Mouse (Mus musculus) neural tube, embryonic 15.5 days (tissue): ENCODE measurements around the gene Zfp37. TPM values are rescaled to one million over a fixed set of nuclear protein-coding genes. Genes with fewer than 3 reads are reported as not detected.

ENCODE experiments used
- ATAC-seq: fragments of 200-750 bp; cut with Nextera tagmentation; 2 replicates; pipeline ENCODE4 v1.8.0; 2017; ENCODE audit warnings: mild to moderate bottlenecking, moderate TSS enrichment, moderate library complexity; ENCODE audit not compliant: low FRiP score
- H3K27ac ChIP-seq: fragments of 300-500 bp; sonication (generic); replicated peaks from 2 replicates; pipeline ENCODE4 v1.5.1; 2015; ENCODE audit warnings: mild to moderate bottlenecking, inconsistent platforms
- H3K27me3 ChIP-seq: fragments of 300-500 bp; sonication (generic); replicated peaks from 2 replicates; pipeline ENCODE4 v1.6.1; 2015; ENCODE audit warnings: inconsistent platforms
- H3K36me3 ChIP-seq: fragments of 300-500 bp; sonication (generic); 2 replicates; pipeline ENCODE4 v1.6.1; 2015; ENCODE audit warnings: inconsistent platforms
- H3K4me1 ChIP-seq: fragments of 300-500 bp; sonication (generic); 2 replicates; pipeline ENCODE4 v1.6.1; 2015; ENCODE audit warnings: inconsistent platforms
- H3K4me2 ChIP-seq: fragments of 300-500 bp; sonication (generic); 2 replicates; pipeline ENCODE4 v1.6.1; 2015; ENCODE audit warnings: inconsistent platforms, mild to moderate bottlenecking, moderate library complexity
- H3K4me3 ChIP-seq: fragments of 300-500 bp; sonication (generic); replicated peaks from 2 replicates; pipeline ENCODE4 v1.5.1; 2015; ENCODE audit warnings: mild to moderate bottlenecking, inconsistent platforms
- H3K9ac ChIP-seq: fragments of 300-500 bp; sonication (generic); replicated peaks from 2 replicates; pipeline ENCODE4 v1.6.1; 2015; ENCODE audit warnings: mild to moderate bottlenecking, inconsistent platforms
- H3K9me3 ChIP-seq: fragments of 300-500 bp; sonication (generic); replicated peaks from 2 replicates; pipeline ENCODE4 v1.6.1; 2016; ENCODE audit warnings: inconsistent platforms
- WGBS: fragments of 180-500 bp; shearing (Covaris S2); methylation state at CpG from one replicate; pipeline ENCODE4 v1.1.7; 2015; ENCODE audit warnings: mixed read lengths; 5-methylcytosine and 5-hydroxymethylcytosine counted together
- polyA plus RNA-seq: library from polyadenylated mRNA; unstranded; fragments of >200 nt; fragmentation: Nextera tagmentation; extraction: Ambion mirVana; gene quantifications from 2 replicates; pipeline ENCODE4 v1.2.1, GENCODE M21; 2015

Gene Zfp37
- polyA plus RNA-seq, 1 experiment from 2014 or later, result 25.9 TPM

DNA sequence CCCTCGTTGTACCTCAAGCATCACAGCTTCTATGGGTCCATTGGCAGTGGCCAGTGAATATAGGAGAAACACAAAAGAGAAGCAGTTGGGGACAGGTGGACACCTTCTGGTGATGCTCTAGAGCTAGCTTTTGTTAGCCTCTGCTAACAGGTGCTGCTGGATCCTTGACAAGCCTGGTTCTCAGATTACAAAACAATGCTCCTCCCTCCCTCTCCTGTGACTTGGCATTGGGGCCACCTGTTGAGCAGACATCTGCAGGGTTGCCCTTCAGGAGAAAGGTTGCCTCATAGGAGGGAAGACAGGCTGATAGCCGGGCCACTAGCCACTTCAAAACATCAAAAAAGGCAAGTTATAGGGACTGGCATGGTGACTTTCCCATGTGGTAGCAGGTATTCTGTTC is 31.4 kb upstream of the Zfp37 start, which contains the start of gene Slc31a2:
TSS of gene Slc31a2 (plus strand) at position 287 of the 400 bp plus-strand sequence.
- 62% methylated on average over 2 of the region's 2 CpGs for WGBS
- Histone ChIP-seq H3K36me3 (no peaks in the 10 kb centered on the region), H3K27ac (no peak within 1 kb of the TSS), H3K9ac (no peak within 1 kb of the TSS), H3K4me3 (no peak within 1 kb of the TSS), H3K4me1 (0 out of 2 replicates have a peak, but pooled peaks cover 2% of the 10 kb centered on the region), H3K4me2 (no peak within 1 kb of the TSS), H3K27me3 (no peaks in the 10 kb centered on the region), H3K9me3 (no peaks in the 10 kb centered on the region)
- ATAC-seq, result no peak

DNA sequence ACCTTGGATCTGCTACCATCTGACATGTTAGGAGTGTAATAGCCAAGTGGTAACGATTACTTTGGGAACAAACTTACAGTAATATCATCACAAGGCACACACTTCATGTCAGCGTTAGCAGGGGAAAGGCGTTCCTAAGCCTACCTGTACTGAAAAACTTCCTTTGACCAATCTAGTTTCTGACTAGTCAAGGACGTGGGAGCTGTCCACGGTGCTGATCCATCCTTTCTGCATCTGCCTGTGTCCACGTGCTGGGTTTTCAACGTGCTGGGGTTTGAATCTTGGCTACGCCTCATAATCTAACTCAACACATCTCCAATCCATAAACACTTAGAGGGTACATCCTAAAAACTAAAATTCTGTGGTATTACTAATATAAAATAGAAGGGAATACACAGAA is 26.1 kb upstream of the Zfp37 start:
- Histone ChIP-seq H3K27me3 (no peaks in the 10 kb centered on the region), H3K9me3 (no peaks in the 10 kb centered on the region), H3K27ac (no peak overlapping the region), H3K9ac (no peak overlapping the region), H3K4me2 (no peak overlapping the region), H3K36me3 (no peaks in the 10 kb centered on the region), H3K4me3 (no peak overlapping the region), H3K4me1 (no peaks in the 10 kb centered on the region)
- WGBS, result 36% methylated on average over 8 of the region's 8 CpGs
- no peak for ATAC-seq

DNA sequence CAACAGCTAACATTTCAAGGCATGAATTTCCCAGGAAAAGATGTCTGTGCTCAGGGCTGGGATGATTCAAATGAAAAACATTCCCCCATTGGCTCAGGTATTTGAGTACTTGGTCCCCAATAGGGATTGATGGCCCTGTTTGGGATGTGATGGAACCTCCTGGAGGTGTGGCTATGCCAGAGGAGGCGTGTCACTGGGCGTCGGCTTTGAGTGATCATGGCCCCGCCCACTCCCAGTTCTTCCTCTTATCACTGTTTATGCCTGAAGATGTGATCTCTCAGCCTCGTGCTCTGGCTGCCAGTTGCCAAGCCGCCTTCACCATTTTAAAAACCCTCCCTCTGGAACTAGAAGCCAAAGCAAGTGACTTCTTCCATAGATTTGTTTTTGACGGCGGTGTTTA is 23.7 kb upstream of the Zfp37 start:
- H3K27me3 ChIP-seq, result no peaks in the 10 kb centered on the region
- no peaks in the 10 kb centered on the region for H3K9me3 ChIP-seq
- no peak overlapping the region for H3K4me3 ChIP-seq
- ATAC-seq, result no peak
- H3K4me2 ChIP-seq, result no peak overlapping the region
- no peak overlapping the region for H3K9ac ChIP-seq
- H3K4me1 ChIP-seq, result no peaks in the 10 kb centered on the region
- H3K27ac ChIP-seq, result no peak overlapping the region
- H3K36me3 ChIP-seq, result no peaks in the 10 kb centered on the region
- WGBS, result 75% methylated on average over 8 of the region's 8 CpGs

DNA sequence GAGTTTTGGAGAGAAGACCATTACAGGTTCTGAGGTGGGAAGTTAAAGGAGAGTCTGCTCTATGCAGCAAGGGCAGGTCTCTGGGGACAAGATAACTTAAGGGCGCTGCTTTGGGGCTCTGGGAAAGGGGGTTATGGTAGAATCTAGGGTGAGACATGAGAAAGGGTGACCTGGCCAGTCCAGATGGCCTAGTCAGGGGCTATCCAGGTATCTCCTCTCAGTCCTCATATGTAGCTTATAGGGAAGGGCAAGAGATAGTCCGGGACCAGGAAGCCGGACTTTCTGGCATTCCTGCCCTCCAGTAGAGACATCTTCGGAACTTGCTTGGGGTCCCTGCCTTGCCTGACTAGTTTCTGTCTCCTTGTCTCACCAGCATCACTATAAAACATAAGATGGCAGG is 20.9 kb upstream of the Zfp37 start:
- H3K36me3 ChIP-seq, result no peaks in the 10 kb centered on the region
- WGBS, result 93% methylated on average over 4 of the region's 4 CpGs
- H3K4me3 ChIP-seq, result no peak overlapping the region
- H3K27me3 ChIP-seq, result no peaks in the 10 kb centered on the region
- H3K4me2 ChIP-seq, result no peak overlapping the region
- H3K9ac ChIP-seq, result no peak overlapping the region
- no peak for ATAC-seq
- no peaks in the 10 kb centered on the region for H3K9me3 ChIP-seq
- no peak overlapping the region for H3K27ac ChIP-seq
- H3K4me1 ChIP-seq, result no peaks in the 10 kb centered on the region

DNA sequence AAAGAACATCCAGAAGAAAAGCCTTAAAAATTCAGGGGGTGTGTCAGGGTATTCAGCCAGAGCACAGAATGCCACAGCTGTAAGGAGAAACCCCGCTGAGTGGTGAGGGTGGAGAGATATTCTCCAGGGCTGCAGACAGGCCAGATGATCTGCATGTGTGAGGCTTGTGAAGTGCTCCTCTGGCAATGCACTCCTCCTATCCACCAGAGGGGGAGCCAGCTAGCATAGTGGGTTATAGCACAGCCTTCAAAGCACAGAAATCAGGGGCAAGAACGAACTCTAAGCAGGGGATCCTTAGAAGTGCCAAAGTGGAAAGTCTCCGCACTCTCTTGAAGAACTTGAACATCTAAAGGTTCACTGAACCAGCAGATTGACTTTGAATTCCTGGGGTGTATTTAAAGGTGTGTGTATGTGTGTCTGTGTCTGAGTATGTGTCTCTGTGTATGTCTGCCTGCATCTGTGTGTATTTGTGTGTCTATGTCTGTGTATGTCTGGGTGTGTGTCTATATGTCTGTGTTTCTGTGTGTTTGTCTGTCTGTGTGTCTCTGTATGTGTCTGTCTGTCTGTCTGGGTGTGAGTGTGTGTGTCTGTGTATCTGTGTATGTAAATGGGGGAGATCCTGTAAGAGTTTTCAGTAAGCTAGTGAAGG is 20.2 kb upstream of the Zfp37 start:
- no peaks in the 10 kb centered on the region for H3K36me3 ChIP-seq
- no peak overlapping the region for H3K4me3 ChIP-seq
- H3K27me3 ChIP-seq, result no peaks in the 10 kb centered on the region
- H3K27ac ChIP-seq, result no peak overlapping the region
- no peak overlapping the region for H3K9ac ChIP-seq
- no peak for ATAC-seq
- 40% methylated on average over 3 of the region's 3 CpGs for WGBS
- H3K9me3 ChIP-seq, result no peaks in the 10 kb centered on the region
- no peak overlapping the region for H3K4me2 ChIP-seq
- H3K4me1 ChIP-seq, result no peaks in the 10 kb centered on the region

DNA sequence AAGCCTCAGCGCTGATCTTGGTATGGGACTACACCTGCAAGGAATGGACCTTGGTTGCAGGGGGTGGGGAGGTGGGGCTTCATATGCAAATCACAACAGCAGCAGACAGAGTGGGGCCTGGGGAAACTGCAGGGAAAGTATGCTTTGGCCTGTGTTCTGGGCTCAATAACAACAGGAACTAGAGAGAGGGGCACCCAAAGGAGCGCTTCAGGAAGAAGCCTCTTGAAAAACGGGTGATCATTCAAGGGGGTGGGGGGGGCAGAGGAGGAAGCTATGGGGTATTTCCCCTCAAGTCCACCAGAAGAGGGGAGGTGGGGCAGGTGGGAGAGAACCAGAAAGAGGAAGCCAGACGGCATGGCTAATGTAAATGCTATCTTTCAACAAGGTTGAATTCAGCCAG is 17.5 kb upstream of the Zfp37 start:
- no peaks in the 10 kb centered on the region for H3K27me3 ChIP-seq
- 46% methylated on average over 4 of the region's 4 CpGs for WGBS
- no peak overlapping the region for H3K4me2 ChIP-seq
- H3K4me1 ChIP-seq, result no peaks in the 10 kb centered on the region
- H3K9me3 ChIP-seq, result no peaks in the 10 kb centered on the region
- no peaks in the 10 kb centered on the region for H3K36me3 ChIP-seq
- no peak overlapping the region for H3K4me3 ChIP-seq
- no peak for ATAC-seq
- no peak overlapping the region for H3K27ac ChIP-seq
- no peak overlapping the region for H3K9ac ChIP-seq

DNA sequence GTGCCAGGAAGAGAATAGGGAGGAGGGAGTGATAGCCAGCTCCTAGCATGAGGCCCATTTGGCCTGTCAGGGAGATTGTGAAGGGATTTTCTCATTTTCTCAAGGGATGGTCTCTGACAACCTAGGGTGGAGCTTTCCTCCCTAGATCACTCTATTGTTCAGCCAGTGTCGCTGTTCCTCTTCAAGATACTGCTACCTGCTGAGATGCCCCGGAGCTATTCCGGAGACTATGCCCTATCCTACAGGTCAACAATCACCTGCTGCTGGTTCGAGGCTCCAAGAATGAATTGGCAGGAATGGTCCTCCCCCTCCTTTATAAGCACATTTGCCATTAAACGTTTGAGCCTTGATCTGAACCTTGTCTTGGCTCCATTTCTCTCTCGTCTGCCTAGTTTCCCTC is 9.7 kb upstream of the Zfp37 start:
- WGBS, result 56% methylated on average over 6 of the region's 6 CpGs

DNA sequence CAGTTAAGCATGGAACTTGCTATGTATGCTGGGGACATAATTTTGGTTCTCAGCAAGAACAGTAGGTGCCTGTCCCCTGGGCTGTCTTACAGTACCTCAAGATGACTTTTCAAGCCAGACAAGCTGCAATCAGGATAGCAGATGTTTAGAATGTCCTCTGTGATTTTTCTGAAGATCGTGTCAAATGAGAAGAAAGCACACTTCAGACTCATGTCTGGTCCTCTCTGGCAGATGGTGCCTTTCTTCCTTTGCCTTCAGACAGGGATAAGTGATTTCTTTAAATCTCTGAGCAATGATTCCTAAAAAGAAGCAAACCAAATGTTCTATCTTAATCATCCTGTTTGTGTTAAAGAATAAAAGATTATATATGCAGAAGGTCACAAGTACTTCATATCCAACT is 694 bp downstream of the Zfp37 start:
- 83% methylated on average over 1 of the region's 1 CpGs for WGBS
- Histone ChIP-seq H3K36me3 (no peaks in the 10 kb centered on the region), H3K4me1 (no peaks in the 10 kb centered on the region), H3K4me2 (no peak overlapping the region), H3K9ac (no peak overlapping the region), H3K9me3 (no peaks in the 10 kb centered on the region), H3K4me3 (no peak overlapping the region), H3K27me3 (no peaks in the 10 kb centered on the region), H3K27ac (no peak overlapping the region)
- no peak for ATAC-seq

More for the DNA sequence above, 9.7 kb upstream of the Zfp37 start:
- H3K9me3 ChIP-seq, result no peaks in the 10 kb centered on the region
- ATAC-seq, result no peak
- H3K27me3 ChIP-seq, result no peaks in the 10 kb centered on the region
- H3K4me3 ChIP-seq, result no peak overlapping the region
- no peaks in the 10 kb centered on the region for H3K4me1 ChIP-seq
- no peak overlapping the region for H3K27ac ChIP-seq
- no peak overlapping the region for H3K9ac ChIP-seq
- H3K4me2 ChIP-seq, result no peak overlapping the region
- no peaks in the 10 kb centered on the region for H3K36me3 ChIP-seq

DNA sequence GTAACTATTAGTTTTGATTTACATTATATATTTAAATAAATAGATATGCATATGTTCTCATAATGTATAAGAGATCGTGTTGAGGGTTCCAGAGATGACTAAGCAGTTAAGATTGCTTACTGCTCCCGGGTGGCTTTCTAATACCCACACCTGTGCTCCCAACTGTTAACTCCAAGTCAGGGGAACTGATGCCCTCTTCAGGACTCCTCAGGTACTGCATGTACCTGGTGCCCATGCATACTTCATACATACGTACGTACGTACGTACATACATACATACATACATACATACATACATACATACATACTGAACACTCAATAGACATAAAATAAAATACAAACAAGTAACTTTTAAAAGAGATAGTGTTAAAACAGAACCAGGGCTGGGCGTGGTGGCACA is 1.4 kb downstream of the Zfp37 start:
- Histone ChIP-seq H3K4me3 (no peak overlapping the region), H3K27me3 (no peaks in the 10 kb centered on the region), H3K9ac (no peak overlapping the region), H3K9me3 (no peaks in the 10 kb centered on the region), H3K27ac (no peak overlapping the region), H3K4me1 (no peaks in the 10 kb centered on the region), H3K4me2 (no peak overlapping the region), H3K36me3 (no peaks in the 10 kb centered on the region)
- no peak for ATAC-seq
- WGBS, result 89% methylated on average over 7 of the region's 7 CpGs

DNA sequence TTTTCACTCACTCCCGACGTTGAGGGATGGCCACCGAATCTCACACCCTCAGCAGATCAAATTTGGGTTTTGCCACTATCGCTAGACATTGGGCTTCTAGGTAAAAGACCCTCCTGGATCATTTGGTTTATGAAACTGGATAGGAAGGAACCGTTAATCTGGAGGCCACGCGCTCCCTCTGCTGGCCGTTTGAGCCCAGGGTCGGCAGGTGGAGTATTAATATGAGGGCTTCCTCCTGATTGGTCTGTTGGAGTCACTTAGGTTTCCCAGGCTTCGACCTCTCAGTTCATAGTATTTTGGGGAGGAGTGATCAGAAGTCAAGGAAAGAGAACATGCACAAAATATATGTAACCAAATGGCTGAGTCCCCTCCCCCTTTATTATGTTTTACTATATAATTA is 2.5 kb downstream of the Zfp37 start:
- no peaks in the 10 kb centered on the region for H3K36me3 ChIP-seq

DNA sequence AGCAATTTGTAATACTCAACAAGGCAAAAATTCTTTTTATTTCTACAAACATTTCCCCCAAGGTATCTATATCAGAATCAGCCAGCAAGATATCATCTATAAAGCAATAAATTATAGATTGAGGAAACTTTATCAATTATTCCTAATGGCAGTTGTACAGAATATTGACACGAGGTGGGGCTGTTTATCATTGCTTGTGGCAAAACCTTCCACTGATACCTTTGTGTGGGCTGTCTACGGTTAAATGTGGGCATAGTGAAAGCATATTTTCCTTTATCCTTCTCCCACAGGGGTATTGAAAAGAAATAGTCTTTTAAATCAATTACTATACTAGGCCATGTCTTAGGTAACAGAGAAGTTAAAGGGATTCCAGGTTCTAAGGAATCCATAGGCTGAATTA is 17.4 kb downstream of the Zfp37 start:
- WGBS, result 84% methylated on average over 2 of the region's 2 CpGs

More for the DNA sequence above, 2.5 kb downstream of the Zfp37 start:
- H3K9me3 ChIP-seq, result no peaks in the 10 kb centered on the region
- 41% methylated on average over 10 of the region's 10 CpGs for WGBS
- H3K4me1 ChIP-seq, result no peaks in the 10 kb centered on the region
- no peak overlapping the region for H3K9ac ChIP-seq
- H3K4me3 ChIP-seq, result no peak overlapping the region
- ATAC-seq, result no peak; the same call in 1 of the 2 replicates
- H3K27me3 ChIP-seq, result no peaks in the 10 kb centered on the region
- no peak overlapping the region for H3K4me2 ChIP-seq
- H3K27ac ChIP-seq, result no peak overlapping the region

DNA sequence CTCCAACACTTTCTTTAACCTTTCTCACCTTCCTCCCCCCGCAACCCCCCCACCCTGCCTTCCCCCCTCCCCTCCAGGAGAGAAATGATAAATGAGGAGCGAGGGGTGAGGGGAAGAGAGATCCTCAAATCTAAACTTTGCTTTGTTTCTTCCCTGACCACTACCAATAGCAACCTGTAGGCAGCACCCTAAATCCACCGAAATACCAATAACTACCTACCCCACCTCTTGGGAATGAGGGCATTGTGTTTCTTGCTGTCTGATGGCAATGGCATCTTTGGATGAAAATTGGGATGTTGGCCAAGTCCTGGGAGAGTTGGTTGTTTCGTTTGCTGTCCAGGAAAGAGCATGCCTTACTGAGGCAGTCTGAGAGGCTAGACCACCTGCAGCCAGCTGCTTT is 20.8 kb downstream of the Zfp37 start:
- no peak for ATAC-seq
- no peak overlapping the region for H3K27ac ChIP-seq
- 56% methylated on average over 4 of the region's 4 CpGs for WGBS
- H3K9me3 ChIP-seq, result no peaks in the 10 kb centered on the region
- H3K4me2 ChIP-seq, result no peak overlapping the region
- H3K36me3 ChIP-seq, result no peaks in the 10 kb centered on the region
- no peak overlapping the region for H3K9ac ChIP-seq
- H3K4me1 ChIP-seq, result peaks cover 18% of the 10 kb centered on the region
- no peaks in the 10 kb centered on the region for H3K27me3 ChIP-seq
- H3K4me3 ChIP-seq, result no peak overlapping the region

More for the DNA sequence above, 17.4 kb downstream of the Zfp37 start:
- no peaks in the 10 kb centered on the region for H3K36me3 ChIP-seq
- no peaks in the 10 kb centered on the region for H3K27me3 ChIP-seq
- H3K4me3 ChIP-seq, result no peak overlapping the region
- peaks cover 10% of the 10 kb centered on the region for H3K4me1 ChIP-seq
- ATAC-seq, result no peak
- no peak overlapping the region for H3K27ac ChIP-seq
- H3K4me2 ChIP-seq, result no peak overlapping the region
- no peaks in the 10 kb centered on the region for H3K9me3 ChIP-seq
- H3K9ac ChIP-seq, result no peak overlapping the region
